Mouse (Mus musculus) intestine, embryonic 14.5 days (tissue): ENCODE results near the gene Shf. TPM values are rescaled to one million over a fixed set of nuclear protein-coding genes. Genes with fewer than 3 reads are reported as not detected.

Source experiments
- ATAC-seq: fragments of 200-750 bp; cut with Nextera tagmentation; replicated peaks from 2 replicates; pipeline ENCODE4 v1.8.0; 2017; ENCODE audit warnings: low read depth, moderate number of reproducible peaks, moderate TSS enrichment, moderate library complexity; ENCODE audit not compliant: low FRiP score, low TSS enrichment
- DNase-seq: peaks from one replicate; pipeline ENCODE4 v3.0.0-alpha.2; 2018; ENCODE audit warnings: low spot score
- H3K27ac ChIP-seq: fragments of 300-500 bp; sonication (generic); 2 replicates; pipeline ENCODE4 v1.5.1; 2014; ENCODE audit warnings: low read depth, mild to moderate bottlenecking, control low read depth
- H3K27me3 ChIP-seq: fragments of 300-500 bp; sonication (generic); replicated peaks from 2 replicates; pipeline ENCODE4 v1.6.1; 2014; ENCODE audit warnings: low read length, control low read depth; ENCODE audit not compliant: control insufficient read depth, insufficient read depth
- H3K36me3 ChIP-seq: fragments of 300-500 bp; sonication (generic); 2 replicates; pipeline ENCODE4 v1.6.1; 2014; ENCODE audit warnings: low read length, control low read depth; ENCODE audit not compliant: control insufficient read depth, insufficient read depth
- H3K4me1 ChIP-seq: fragments of 300-500 bp; sonication (generic); replicated peaks from 2 replicates; pipeline ENCODE4 v1.6.1; 2014; ENCODE audit warnings: low read length, control low read depth, mixed read lengths; ENCODE audit not compliant: control insufficient read depth, insufficient read depth
- H3K4me2 ChIP-seq: fragments of 300-500 bp; sonication (generic); 2 replicates; pipeline ENCODE4 v1.6.1; 2014; ENCODE audit warnings: low read length
- H3K4me3 ChIP-seq: fragments of 300-500 bp; sonication (generic); 2 replicates; pipeline ENCODE4 v1.5.1; 2014; ENCODE audit warnings: low read depth, low read length, control low read depth, mixed read lengths
- H3K9ac ChIP-seq: fragments of 300-500 bp; sonication (generic); 2 replicates; pipeline ENCODE4 v1.6.1; 2014; ENCODE audit warnings: mild to moderate bottlenecking, low read length
- H3K9me3 ChIP-seq: fragments of 300-500 bp; sonication (generic); 2 replicates; pipeline ENCODE4 v1.6.1; 2016; ENCODE audit warnings: low read length, control low read depth; ENCODE audit not compliant: control insufficient read depth
- WGBS: fragments of 180-500 bp; shearing (Covaris S2); extraction: QIAGEN DNeasy Blood & Tissue Kit; methylation state at CpG from one replicate; pipeline ENCODE4 v1.1.7; 2014; 5-methylcytosine and 5-hydroxymethylcytosine counted together
- polyA plus RNA-seq: library from polyadenylated mRNA; unstranded; fragments of >200 nt; fragmentation: Nextera tagmentation; extraction: Ambion mirVana; gene quantifications from 2 replicates; pipeline ENCODE4 v1.2.1, GENCODE M21; 2014

The Shf gene
- polyA plus RNA-seq, 1 experiment from 2014 or later: 4.9 TPM

GRCm38 (mm10) chr2:122305097-122305892, 63.7 kb downstream of the Shf start:
- DNase-seq (no peak), ATAC-seq (no peak)
- Histone ChIP-seq H3K4me3 (no peak overlapping the region), H3K4me1 (peaks cover 8% of the 10 kb centered on the region), H3K4me2 (no peak overlapping the region), H3K9ac (no peak overlapping the region), H3K9me3 (no peaks in the 10 kb centered on the region), H3K27me3 (peaks cover 74% of the 10 kb centered on the region), H3K27ac (no peak overlapping the region), H3K36me3 (no peaks in the 10 kb centered on the region)
- 84% methylated on average over 16 of the region's 16 CpGs for WGBS

DNA sequence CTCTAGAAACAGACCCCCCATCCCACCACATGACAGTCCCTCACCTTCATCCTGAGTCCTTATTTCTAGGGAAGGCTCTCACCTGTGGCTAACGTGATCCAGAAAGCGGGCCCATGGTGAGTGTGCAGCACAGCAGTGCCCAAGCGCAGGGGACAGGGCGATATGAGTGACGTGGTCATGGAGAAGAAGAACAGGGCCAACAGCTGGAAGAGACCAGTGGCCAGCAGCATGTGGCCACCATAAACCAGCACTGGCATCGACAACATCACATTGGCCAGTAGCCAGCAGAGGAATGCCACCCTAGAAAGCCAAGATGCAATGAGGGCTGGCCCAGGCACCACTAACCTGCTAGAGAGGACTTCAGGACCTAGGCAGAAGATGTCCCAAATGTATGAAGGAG, 64.4 kb downstream of the Shf start:
- Histone ChIP-seq H3K4me2 (no peak overlapping the region), H3K36me3 (no peaks in the 10 kb centered on the region), H3K4me3 (no peak overlapping the region), H3K4me1 (peaks cover 8% of the 10 kb centered on the region), H3K9me3 (no peaks in the 10 kb centered on the region), H3K9ac (no peak overlapping the region), H3K27ac (no peak overlapping the region), H3K27me3 (peaks cover 79% of the 10 kb centered on the region)
- 89% methylated on average over 6 of the region's 6 CpGs for WGBS
- DNase-seq (no peak), ATAC-seq (no peak)

DNA sequence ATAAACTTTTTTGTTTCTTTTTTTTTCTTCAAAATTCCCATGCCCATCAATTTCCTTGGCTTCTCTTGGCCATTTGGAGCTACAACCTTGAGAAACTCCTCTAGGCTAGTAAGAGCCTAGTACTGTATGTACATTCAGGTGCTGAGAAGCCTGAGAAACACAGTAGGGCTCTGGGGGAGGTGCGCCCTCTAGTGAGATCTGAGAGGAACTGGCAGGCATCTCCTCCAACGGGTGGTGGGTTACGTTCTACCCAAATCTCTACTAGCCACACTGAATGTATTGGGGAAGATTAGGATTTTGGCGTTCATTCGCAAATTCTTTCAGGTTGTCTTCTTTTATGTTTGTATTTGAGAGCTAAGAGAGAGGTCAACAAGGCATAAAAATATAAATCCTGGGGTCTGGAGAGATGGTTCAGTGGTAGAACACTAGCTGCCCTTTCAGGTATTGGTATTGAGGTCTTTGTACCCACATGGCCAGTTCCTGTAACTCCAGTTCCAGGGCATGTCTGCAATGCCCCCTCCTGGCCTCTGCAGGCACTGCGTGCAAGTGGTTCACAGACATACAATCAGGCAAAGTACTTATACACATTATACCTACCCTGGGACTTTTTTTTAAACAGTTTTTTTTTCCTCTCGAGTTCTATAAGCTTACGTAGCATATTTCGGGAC, 66.3 kb downstream of the Shf start:
- Histone ChIP-seq H3K9me3 (no peaks in the 10 kb centered on the region), H3K27ac (no peak overlapping the region), H3K4me3 (no peak overlapping the region), H3K36me3 (no peaks in the 10 kb centered on the region), H3K9ac (no peak overlapping the region), H3K4me2 (no peak overlapping the region), H3K4me1 (peaks cover 11% of the 10 kb centered on the region), H3K27me3 (peaks cover 84% of the 10 kb centered on the region)
- no peak for ATAC-seq
- 11% methylated on average over 9 of the region's 9 CpGs for WGBS
- peak; percentile 76 for DNase-seq

DNA sequence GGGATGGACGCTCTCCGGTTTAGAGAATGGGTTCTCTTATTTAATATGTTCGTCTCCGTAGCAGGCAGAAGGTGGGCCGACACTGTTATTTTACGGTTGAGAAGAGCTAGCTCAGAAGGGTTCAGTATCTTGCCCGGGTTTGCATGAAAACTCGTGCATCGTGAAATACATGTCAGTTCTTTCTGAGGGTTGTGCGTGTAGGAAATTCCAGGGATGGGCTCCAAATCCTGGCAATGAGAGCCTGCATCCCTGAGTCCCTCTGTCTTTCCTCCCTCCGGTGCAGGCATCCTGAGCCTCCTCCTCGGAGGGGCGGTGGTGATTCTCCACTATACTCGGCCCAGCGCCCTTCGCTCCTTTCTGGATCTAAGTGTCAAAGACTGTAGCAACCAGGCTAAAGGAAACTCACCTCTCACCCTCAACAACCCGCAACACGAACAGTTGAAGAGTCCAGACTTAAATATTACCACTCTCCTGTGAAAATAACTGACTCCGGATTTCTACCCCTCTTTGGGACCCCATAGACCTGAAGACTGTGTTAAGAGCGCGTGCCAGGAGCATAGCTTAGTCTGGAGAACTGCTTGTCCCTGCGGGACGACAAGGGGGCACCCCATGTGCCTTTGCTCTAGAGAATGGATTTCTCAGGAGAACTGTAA, 66.9 kb downstream of the Shf start:
- ATAC-seq (no peak), DNase-seq (peak; percentile 69)
- Histone ChIP-seq H3K27ac (no peak overlapping the region), H3K36me3 (no peaks in the 10 kb centered on the region), H3K4me2 (peak overlapping the region; percentile 62), H3K4me3 (peak overlapping the region; percentile 33), H3K9ac (no peak overlapping the region), H3K27me3 (peaks cover 84% of the 10 kb centered on the region), H3K9me3 (no peaks in the 10 kb centered on the region), H3K4me1 (peaks cover 11% of the 10 kb centered on the region)
- WGBS: 9% methylated on average over 23 of the region's 23 CpGs

GRCm38 (mm10) chr2:122301081-122301920, 67.7 kb downstream of the Shf start:
- 1% methylated on average over 48 of the region's 48 CpGs for WGBS
- Histone ChIP-seq H3K27me3 (peaks cover 81% of the 10 kb centered on the region), H3K9me3 (no peaks in the 10 kb centered on the region), H3K9ac (no peak overlapping the region), H3K27ac (no peak overlapping the region), H3K36me3 (no peaks in the 10 kb centered on the region), H3K4me3 (peak overlapping the region; percentile 33), H3K4me1 (peaks cover 11% of the 10 kb centered on the region), H3K4me2 (peak overlapping the region; percentile 62)
- DNase-seq (peak; percentile 74), ATAC-seq (0 out of 2 replicates have a peak, but pooled peaks have one; percentile 21)

DNA sequence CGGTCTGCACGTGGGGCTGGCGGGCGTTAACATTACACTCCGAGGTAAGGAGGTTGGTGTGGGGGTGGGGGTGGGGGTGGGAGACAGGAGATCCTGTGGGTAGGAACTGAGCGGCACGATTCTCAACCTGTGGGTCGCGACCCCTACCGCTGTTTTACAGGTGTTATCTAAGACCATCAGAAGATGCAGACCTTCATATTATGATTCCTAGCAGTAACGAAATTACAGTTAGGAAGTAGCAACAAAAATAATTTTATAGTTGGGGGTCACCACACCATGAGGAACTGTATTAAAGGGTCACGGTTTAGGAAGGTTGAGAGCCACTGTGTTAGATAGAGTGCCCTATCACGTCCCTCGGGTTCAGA, 68.3 kb downstream of the Shf start:
- Histone ChIP-seq H3K36me3 (no peaks in the 10 kb centered on the region), H3K4me2 (peak overlapping the region; percentile 62; the same call in 1 of the 2 replicates), H3K4me1 (peaks cover 11% of the 10 kb centered on the region), H3K9ac (no peak overlapping the region), H3K4me3 (no peak overlapping the region), H3K9me3 (no peaks in the 10 kb centered on the region), H3K27ac (no peak overlapping the region), H3K27me3 (peaks cover 79% of the 10 kb centered on the region)
- no peak for DNase-seq
- WGBS: 6% methylated on average over 14 of the region's 14 CpGs
- ATAC-seq: no peak

- Histone ChIP-seq H3K4me1 (peaks cover 11% of the 10 kb centered on the region), H3K36me3 (no peaks in the 10 kb centered on the region), H3K27ac (no peak overlapping the region), H3K9me3 (no peaks in the 10 kb centered on the region), H3K9ac (no peak overlapping the region), H3K4me2 (no peak overlapping the region), H3K4me3 (no peak overlapping the region), H3K27me3 (peaks cover 84% of the 10 kb centered on the region)
- no peak for ATAC-seq
- 13% methylated on average over 14 of the region's 14 CpGs for WGBS
- DNase-seq: no peak
Observed at GRCm38 (mm10) chr2:122299911-122300655, 68.9 kb downstream of the Shf start.
